Mouse (Mus musculus) MEL (cell line): ENCODE measurements around the gene Plekho1. TPM values are rescaled to one million over a fixed set of nuclear protein-coding genes. Genes with fewer than 3 reads are reported as not detected.
A peak's percentile ranks its signal among the peaks of the same experiment; 100 is the strongest.

Source experiments
- DNase-seq: peaks from one replicate; pipeline ENCODE4 v3.0.0; 2011; ENCODE audit warnings: low read depth, low spot score
- H3K27ac ChIP-seq: 2 replicates; pipeline ENCODE4 v1.5.1; 2012; ENCODE audit warnings: low read depth, mild to moderate bottlenecking, control low read depth, low read length, moderate library complexity; ENCODE audit not compliant: control insufficient read depth
- H3K27me3 ChIP-seq, 2 experiments: fragments of 150-350 bp in 1 of 2; sonication (generic) in 1 of 2; 2 replicates each; pipeline ENCODE4 v1.6.1; 2012; ENCODE audit warnings: low read length in 2 of 2, mild to moderate bottlenecking in 2 of 2, improper control_type of control experiment in 1 of 2, moderate library complexity in 1 of 2; ENCODE audit not compliant: insufficient read depth in 2 of 2, control insufficient read depth in 1 of 2
- H3K36me3 ChIP-seq, 2 experiments: 2 replicates each; pipeline ENCODE4 v1.6.1; 2012 to 2014; ENCODE audit warnings: low read length in 2 of 2, improper control_type of control experiment in 1 of 2, inconsistent platforms in 1 of 2, mild to moderate bottlenecking in 1 of 2; ENCODE audit not compliant: insufficient read depth in 2 of 2, control insufficient read depth in 1 of 2
- H3K4me1 ChIP-seq, 2 experiments: fragments of 150-350 bp in 1 of 2; sonication (generic) in 1 of 2; 2 replicates each; pipeline ENCODE4 v1.6.1; 2012; ENCODE audit warnings: low read length in 2 of 2, improper control_type of control experiment in 1 of 2, mild to moderate bottlenecking in 1 of 2; ENCODE audit not compliant: insufficient read depth in 2 of 2, control insufficient read depth in 1 of 2
- H3K4me3 ChIP-seq, 2 experiments: fragments of 150-350 bp in 1 of 2; sonication (generic) in 1 of 2; 2 replicates each; pipeline ENCODE4 v1.5.1; 2012; ENCODE audit warnings: low read depth in 2 of 2, low read length in 2 of 2, mild to moderate bottlenecking in 2 of 2, moderate library complexity in 2 of 2, control low read depth in 1 of 2, improper control_type of control experiment in 1 of 2; ENCODE audit not compliant: control insufficient read depth in 1 of 2, insufficient read depth in 1 of 2
- H3K79me2 ChIP-seq: 2 replicates; pipeline ENCODE4 v1.6.1; 2012; ENCODE audit warnings: mild to moderate bottlenecking, low read length, moderate library complexity; ENCODE audit not compliant: control insufficient read depth, poor library complexity, insufficient read depth
- H3K9ac ChIP-seq: 2 replicates; pipeline ENCODE4 v1.6.1; 2012; ENCODE audit warnings: low read depth, mild to moderate bottlenecking, control low read depth, low read length, moderate library complexity; ENCODE audit not compliant: control insufficient read depth, poor library complexity, severe bottlenecking
- H3K9me3 ChIP-seq: fragments of 150-350 bp; sonication (generic); replicated peaks from 2 replicates; pipeline ENCODE4 v1.6.1; 2012; ENCODE audit warnings: mild to moderate bottlenecking, low read length, improper control_type of control experiment, moderate library complexity; ENCODE audit not compliant: insufficient read depth
- BHLHE40 ChIP-seq: IDR thresholded peaks from 2 replicates; pipeline ENCODE4 v1.6.1; 2012; ENCODE audit warnings: low read depth, mild to moderate bottlenecking, inconsistent platforms, low read length, improper control_type of control experiment, borderline replicate concordance
- CHD2 ChIP-seq: IDR thresholded peaks from 2 replicates; pipeline ENCODE4 v1.6.1; 2011; ENCODE audit warnings: low read length, improper control_type of control experiment
- CTCF ChIP-seq, 3 experiments: IDR thresholded peaks in 2 of 3; conservative IDR thresholded peaks in 1 of 3; 2 replicates each; pipeline ENCODE4 v1.5.1; 2011 to 2012; ENCODE audit warnings: low read length in 3 of 3, low read depth in 2 of 3, mild to moderate bottlenecking in 2 of 3, improper control_type of control experiment in 1 of 3, inconsistent platforms in 1 of 3, mixed read lengths in 1 of 3, moderate library complexity in 1 of 3; ENCODE audit not compliant: control insufficient read depth in 1 of 3, insufficient read depth in 1 of 3, poor library complexity in 1 of 3, severe bottlenecking in 1 of 3
- E2F4 ChIP-seq: IDR thresholded peaks from 2 replicates; pipeline ENCODE4 v1.6.1; 2011; ENCODE audit warnings: low read depth, low read length, improper control_type of control experiment, borderline replicate concordance
- ELF1 ChIP-seq: IDR thresholded peaks from 2 replicates; pipeline ENCODE4 v1.6.1; 2014; ENCODE audit warnings: low read depth, mild to moderate bottlenecking, inconsistent platforms, low read length, improper control_type of control experiment, moderate library complexity
- EP300 ChIP-seq, 2 experiments: IDR thresholded peaks; 2 replicates each; pipeline ENCODE4 v1.6.1; 2011; ENCODE audit warnings: improper control_type of control experiment in 2 of 2, low read length in 2 of 2, low read depth in 1 of 2, mild to moderate bottlenecking in 1 of 2
- ETS1 ChIP-seq: IDR thresholded peaks from 2 replicates; pipeline ENCODE4 v1.6.1; 2012; ENCODE audit warnings: low read depth, mild to moderate bottlenecking, inconsistent platforms, low read length, improper control_type of control experiment, moderate library complexity
- GATA1 ChIP-seq: IDR thresholded peaks from 2 replicates; pipeline ENCODE4 v1.6.1; 2011; ENCODE audit warnings: low read depth, low read length, improper control_type of control experiment
- HCFC1 ChIP-seq: IDR thresholded peaks from 2 replicates; pipeline ENCODE4 v1.6.1; 2012; ENCODE audit warnings: low read depth, mild to moderate bottlenecking, inconsistent platforms, low read length, improper control_type of control experiment, moderate library complexity
- JUND ChIP-seq: IDR thresholded peaks from 2 replicates; pipeline ENCODE4 v1.6.1; 2011; ENCODE audit warnings: low read depth, mild to moderate bottlenecking, improper control_type of control experiment, low read length
- MAFK ChIP-seq: IDR thresholded peaks from 2 replicates; pipeline ENCODE4 v1.6.1; 2011; ENCODE audit warnings: low read depth, mild to moderate bottlenecking, low read length, improper control_type of control experiment, borderline replicate concordance
- MAX ChIP-seq: IDR thresholded peaks from 2 replicates; pipeline ENCODE4 v1.6.1; 2011; ENCODE audit warnings: low read length, improper control_type of control experiment
- MAZ ChIP-seq: IDR thresholded peaks from 2 replicates; pipeline ENCODE4 v1.6.1; 2012; ENCODE audit warnings: low read depth, mild to moderate bottlenecking, inconsistent platforms, low read length, improper control_type of control experiment
- MXI1 ChIP-seq: IDR thresholded peaks from 2 replicates; pipeline ENCODE4 v1.6.1; 2011; ENCODE audit warnings: mild to moderate bottlenecking, low read depth, low read length, improper control_type of control experiment
- MYB ChIP-seq: IDR thresholded peaks from 2 replicates; pipeline ENCODE4 v1.6.1; 2011; ENCODE audit warnings: mild to moderate bottlenecking, low read depth, low read length, improper control_type of control experiment
- NRF1 ChIP-seq: IDR thresholded peaks from 2 replicates; pipeline ENCODE4 v1.6.1; 2014; ENCODE audit warnings: low read depth, mild to moderate bottlenecking, inconsistent platforms, low read length, improper control_type of control experiment, moderate library complexity; ENCODE audit not compliant: poor library complexity, insufficient read depth, severe bottlenecking
- POLR2A ChIP-seq, 2 experiments: IDR thresholded peaks; 2 replicates each; pipeline ENCODE4 v1.6.1; 2011 to 2012; ENCODE audit warnings: low read length in 2 of 2, mild to moderate bottlenecking in 2 of 2, control low read depth in 1 of 2, improper control_type of control experiment in 1 of 2, low read depth in 1 of 2, moderate library complexity in 1 of 2; ENCODE audit not compliant: control insufficient read depth in 1 of 2, insufficient read depth in 1 of 2, poor library complexity in 1 of 2
- POLR2AphosphoS2 ChIP-seq: IDR thresholded peaks from 2 replicates; pipeline ENCODE4 v1.6.1; 2011; ENCODE audit warnings: low read length, improper control_type of control experiment
- POLR2AphosphoS5 ChIP-seq: IDR thresholded peaks from 2 replicates; pipeline ENCODE4 v1.6.1; 2012; ENCODE audit warnings: low read depth, borderline replicate concordance, mild to moderate bottlenecking, inconsistent platforms, low read length, moderate library complexity, mixed read lengths
- RAD21 ChIP-seq: IDR thresholded peaks from 2 replicates; pipeline ENCODE4 v1.6.1; 2011; ENCODE audit warnings: mild to moderate bottlenecking, low read depth, low read length, improper control_type of control experiment
- SMC3 ChIP-seq: IDR thresholded peaks from 2 replicates; pipeline ENCODE4 v1.6.1; 2011; ENCODE audit warnings: low read depth, low read length, improper control_type of control experiment
- TAL1 ChIP-seq: IDR thresholded peaks from 2 replicates; pipeline ENCODE4 v1.6.1; 2012; ENCODE audit warnings: mild to moderate bottlenecking, inconsistent platforms, low read length, moderate library complexity, mixed read lengths
- TCF12 ChIP-seq: IDR thresholded peaks from 2 replicates; pipeline ENCODE4 v1.6.1; 2014; ENCODE audit warnings: low read depth, mild to moderate bottlenecking, inconsistent platforms, low read length, improper control_type of control experiment, moderate library complexity
- UBTF ChIP-seq: IDR thresholded peaks from 2 replicates; pipeline ENCODE4 v1.6.1; 2012; ENCODE audit warnings: low read depth, mild to moderate bottlenecking, inconsistent platforms, low read length, improper control_type of control experiment, moderate library complexity, borderline replicate concordance; ENCODE audit not compliant: insufficient read depth
- USF1 ChIP-seq: IDR thresholded peaks from 2 replicates; pipeline ENCODE4 v1.6.1; 2014; ENCODE audit warnings: low read depth, mild to moderate bottlenecking, inconsistent platforms, low read length, improper control_type of control experiment, moderate library complexity
- USF2 ChIP-seq, 2 experiments: IDR thresholded peaks; 2 replicates each; pipeline ENCODE4 v1.6.1; 2011 to 2012; ENCODE audit warnings: improper control_type of control experiment in 2 of 2, low read length in 2 of 2, borderline replicate concordance in 1 of 2, inconsistent platforms in 1 of 2, low read depth in 1 of 2, mild to moderate bottlenecking in 1 of 2; ENCODE audit not compliant: insufficient read depth in 1 of 2
- ZC3H11A ChIP-seq: IDR thresholded peaks from 2 replicates; pipeline ENCODE4 v1.6.1; 2012; ENCODE audit warnings: low read depth, mild to moderate bottlenecking, inconsistent platforms, low read length, improper control_type of control experiment
- ZMIZ1 ChIP-seq: IDR thresholded peaks from 2 replicates; pipeline ENCODE4 v1.6.1; 2012; ENCODE audit warnings: low read depth, mild to moderate bottlenecking, inconsistent platforms, low read length, improper control_type of control experiment, moderate library complexity
- polyA plus RNA-seq, 2 experiments: library from polyadenylated mRNA; stranded (reverse) in 1 of 2; unstranded in 1 of 2; fragments of >175 nt in 1 of 2; fragments of >200 nt in 1 of 2; gene quantifications; 2 replicates each; pipeline versions ENCODE4 v1.2.1 to v1.2.4; 2012; ENCODE audit warnings: low replicate concordance in 2 of 2, low read depth in 1 of 2; ENCODE audit not compliant: insufficient read length in 2 of 2, insufficient read depth in 1 of 2, missing spikeins in 1 of 2
- total RNA-seq: library from RNA; depleted of rRNA; stranded (reverse); fragments of 300-350 nt; gene quantifications from 2 replicates; pipeline ENCODE4 v1.2.3, GENCODE M21; 2012

The Plekho1 gene
- total and polyA plus RNA-seq, 3 experiments: 4.2 to 19.2 TPM; not detected in 1

- TF ChIP-seq ZMIZ1: no peak
- TF ChIP-seq TAL1: no peak
- Histone ChIP-seq H3K36me3 (0 out of 4 replicates have a peak, but pooled peaks cover 0 to 4% of the 10 kb centered on the region in 2 experiments), H3K79me2 (no peaks in the 10 kb centered on the region), H3K27me3 (peaks cover 2 to 7% of the 10 kb centered on the region in 2 experiments; a peak in 1 of 4 replicates), H3K4me1 (peaks cover 0 to 4% of the 10 kb centered on the region in 2 experiments; a peak in 2 of 4 replicates), H3K27ac (no peak overlapping the region), H3K4me3 (no peak overlapping the region), H3K9ac (no peak overlapping the region), H3K9me3 (no peaks in the 10 kb centered on the region)
- DNase-seq: no peak
Measured at GRCm38 (mm10) chr3:95969277-95969676, 26.5 kb downstream of the Plekho1 start.

GRCm38 (mm10) chr3:95965518-95966451 is 30.0 kb downstream of the Plekho1 start:
- H3K9ac ChIP-seq: no peak overlapping the region
- no peaks in the 10 kb centered on the region for H3K79me2 ChIP-seq
- peaks cover 0 to 10% of the 10 kb centered on the region in 2 experiments; a peak in 2 of 4 replicates for H3K27me3 ChIP-seq
- 0 out of 4 replicates have a peak, but pooled peaks cover 0 to 4% of the 10 kb centered on the region in 2 experiments for H3K36me3 ChIP-seq
- no peak overlapping the region for H3K27ac ChIP-seq
- H3K9me3 ChIP-seq: no peaks in the 10 kb centered on the region
- peak; percentile 63 for DNase-seq
- no peak overlapping the region for H3K4me3 ChIP-seq
- peaks cover 0 to 4% of the 10 kb centered on the region in 2 experiments; a peak in 2 of 4 replicates for H3K4me1 ChIP-seq
- TF ChIP-seq BHLHE40 (peak; percentile 59; the same call in 1 of the 2 replicates), JUND (0 out of 2 replicates have a peak, but pooled peaks have one; percentile 45), MAX (0 out of 2 replicates have a peak, but pooled peaks have one; percentile 21), CTCF (IDR thresholded peaks at IDR 0.05 in 2 of 3, conservative IDR thresholded peaks at IDR 0.05 in 1 of 3; ENCODE audit: control insufficient read depth in 1 of 3, insufficient read depth in 1 of 3, low read depth in 2 of 3, low read length in 3 of 3, poor library complexity in 1 of 3, severe bottlenecking in 1 of 3) (peak; percentile 34 to 90 (median 58); a peak in 5 of 6 replicates), ZC3H11A (peak; percentile 93), RAD21 (peak; percentile 96), POLR2A (IDR thresholded peaks at IDR 0.05; ENCODE audit: control insufficient read depth in 1 of 2, insufficient read depth in 1 of 2, low read depth in 1 of 2, low read length in 2 of 2, poor library complexity in 1 of 2) (no peak), USF1 (no peak), UBTF (no peak), CHD2 (no peak), MXI1 (0 out of 2 replicates have a peak, but pooled peaks have one; percentile 46), TAL1 (no peak), ZMIZ1 (no peak), MAFK (no peak), GATA1 (peak; percentile 22; the same call in 1 of the 2 replicates), TCF12 (no peak), EP300 (IDR thresholded peaks at IDR 0.05; ENCODE audit: low read depth in 1 of 2, low read length in 2 of 2) (peak in 1 of 2 experiments; percentile 12; a peak in 1 of 4 replicates), NRF1 (no peak), SMC3 (peak; percentile 93), HCFC1 (peak; percentile 34; the same call in 1 of the 2 replicates), POLR2AphosphoS2 (no peak), MAZ (peak; percentile 90), MYB (no peak), POLR2AphosphoS5 (no peak), ETS1 (peak; percentile 17; the same call in 1 of the 2 replicates), USF2 (IDR thresholded peaks at IDR 0.05; ENCODE audit: borderline replicate concordance in 1 of 2, insufficient read depth in 1 of 2, low read depth in 1 of 2, low read length in 2 of 2) (no peak), ELF1 (0 out of 2 replicates have a peak, but pooled peaks have one; percentile 24), E2F4 (no peak)
